Mouse (Mus musculus): Measurements from ENCODE around the gene Dlgap1. TPM values are rescaled to one million over a fixed set of nuclear protein-coding genes. Genes with fewer than 3 reads are reported as not detected.
"Not testable (repeated sequence)": the region's sequence is repeated elsewhere in the genome, so short reads cannot be mapped to it uniquely, and the experiment has no call there.

The Dlgap1 gene
- polyA plus RNA-seq, 1 experiment from 2014 or later = 2.0 TPM

- WGBS = 4% methylated on average over 51 of the region's 51 CpGs
- ATAC-seq (ENCODE audit: insufficient read depth, low FRiP score, low read depth) = no peak
- Histone ChIP-seq H3K9ac (peak overlapping the region; percentile 29), H3K27me3 (replicated peaks) (peaks cover 22% of the 10 kb centered on the region), H3K4me2 (peak overlapping the region; percentile 95), H3K4me3 (replicated peaks) (peak overlapping the region; percentile 48), H3K9me3 (no peaks in the 10 kb centered on the region), H3K36me3 (no peaks in the 10 kb centered on the region), H3K27ac (no peak overlapping the region), H3K4me1 (peaks cover 8% of the 10 kb centered on the region)
Measured at GRCm38 (mm10) chr17:70817862-70818451, 849.1 kb downstream of the Dlgap1 start.

DNA sequence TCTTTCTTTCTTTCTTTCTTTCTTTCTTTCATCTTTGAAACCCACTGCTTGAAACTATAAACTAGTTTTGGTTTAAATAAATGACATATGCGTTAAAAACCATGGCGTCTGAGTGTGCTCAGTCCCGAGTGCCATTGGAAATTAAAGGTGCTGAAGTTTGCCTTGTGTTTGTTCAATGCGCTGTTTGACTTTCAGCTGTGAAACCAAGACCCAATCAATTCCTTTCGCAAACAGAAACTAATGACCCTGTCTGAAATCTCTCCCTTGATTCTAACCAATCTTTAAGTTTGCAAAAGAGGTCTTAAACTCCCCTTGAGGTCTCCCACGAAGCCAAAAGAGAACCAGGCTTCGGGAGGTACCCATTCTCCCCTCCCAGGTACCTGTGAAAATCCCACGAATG, 854.2 kb downstream of the Dlgap1 start:
- no peak overlapping the region for H3K9ac ChIP-seq
- ATAC-seq (ENCODE audit: insufficient read depth, low FRiP score, low read depth) = no peak
- peak overlapping the region; percentile 14 for H3K4me3 ChIP-seq (replicated peaks)
- peak overlapping the region; percentile 45 for H3K4me2 ChIP-seq
- peaks cover 3% of the 10 kb centered on the region for H3K4me1 ChIP-seq
- 61% methylated on average over 8 of the region's 8 CpGs for WGBS
- peak overlapping the region; percentile 51; the same call in 1 of the 2 replicates for H3K27ac ChIP-seq
- H3K36me3 ChIP-seq = no peaks in the 10 kb centered on the region
- peaks cover 8% of the 10 kb centered on the region; the same call in 1 of the 2 replicates for H3K27me3 ChIP-seq (replicated peaks)
- no peaks in the 10 kb centered on the region for H3K9me3 ChIP-seq

GRCm38 (mm10) chr17:70826227-70826626, 857.4 kb downstream of the Dlgap1 start:
- H3K4me3 ChIP-seq (replicated peaks) = no peak overlapping the region
- no peak overlapping the region for H3K4me2 ChIP-seq
- H3K9me3 ChIP-seq = no peaks in the 10 kb centered on the region
- WGBS = 82% methylated on average over 12 of the region's 12 CpGs
- H3K27ac ChIP-seq = no peak overlapping the region
- no peaks in the 10 kb centered on the region for H3K27me3 ChIP-seq (replicated peaks)
- H3K36me3 ChIP-seq = no peaks in the 10 kb centered on the region
- H3K9ac ChIP-seq = no peak overlapping the region
- H3K4me1 ChIP-seq = no peaks in the 10 kb centered on the region
- ATAC-seq (ENCODE audit: insufficient read depth, low FRiP score, low read depth) = no peak

- not testable (repeated sequence) for H3K27ac ChIP-seq; H3K36me3 ChIP-seq; H3K27me3 ChIP-seq (replicated peaks); H3K9me3 ChIP-seq; H3K9ac ChIP-seq; H3K4me3 ChIP-seq (replicated peaks); H3K4me2 ChIP-seq; H3K4me1 ChIP-seq
- 0 out of 2 replicates have a peak, but pooled peaks have one; percentile 24 for ATAC-seq (ENCODE audit: insufficient read depth, low FRiP score, low read depth)
- 62% methylated on average over 11 of the region's 11 CpGs for WGBS
Measured at GRCm38 (mm10) chr17:70827463-70828179, 858.7 kb downstream of the Dlgap1 start.

- H3K4me2 ChIP-seq = no peak overlapping the region
- H3K9me3 ChIP-seq = no peaks in the 10 kb centered on the region
- 0 out of 2 replicates have a peak, but pooled peaks cover 4% of the 10 kb centered on the region for H3K36me3 ChIP-seq
- no peak overlapping the region for H3K9ac ChIP-seq
- H3K4me3 ChIP-seq (replicated peaks) = no peak overlapping the region
- H3K27me3 ChIP-seq (replicated peaks) = no peaks in the 10 kb centered on the region
- no peak for ATAC-seq (ENCODE audit: insufficient read depth, low FRiP score, low read depth)
- no peaks in the 10 kb centered on the region for H3K4me1 ChIP-seq
- 84% methylated on average over 4 of the region's 4 CpGs for WGBS
- no peak overlapping the region for H3K27ac ChIP-seq
Measured at GRCm38 (mm10) chr17:70828180-70828528, 859.3 kb downstream of the Dlgap1 start.

DNA sequence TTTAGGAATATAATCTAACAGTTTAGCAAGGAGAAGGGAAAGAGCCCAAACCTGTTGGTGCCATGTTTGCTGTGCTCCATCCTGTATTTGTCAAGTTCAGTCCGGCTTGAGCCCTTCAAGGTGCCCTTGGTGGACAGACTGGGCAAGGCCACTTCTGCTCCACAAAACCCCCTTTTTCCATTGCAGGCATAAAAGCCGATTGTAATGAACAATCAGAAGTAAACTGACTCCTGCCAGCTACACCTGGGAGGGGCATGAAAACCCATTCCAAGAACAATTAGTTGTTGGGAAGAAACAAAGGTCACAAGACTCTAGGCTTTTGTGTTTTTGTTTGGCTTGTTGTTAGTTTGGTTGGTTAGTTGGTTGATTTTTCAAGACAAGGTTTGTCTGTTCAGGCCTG, 859.7 kb downstream of the Dlgap1 start:
- Histone ChIP-seq H3K4me1 (no peaks in the 10 kb centered on the region), H3K27ac (no peak overlapping the region), H3K36me3 (0 out of 2 replicates have a peak, but pooled peaks cover 4% of the 10 kb centered on the region), H3K27me3 (replicated peaks) (no peaks in the 10 kb centered on the region), H3K9ac (no peak overlapping the region), H3K4me2 (no peak overlapping the region), H3K9me3 (no peaks in the 10 kb centered on the region), H3K4me3 (replicated peaks) (no peak overlapping the region)
- ATAC-seq (ENCODE audit: insufficient read depth, low FRiP score, low read depth) = no peak
- WGBS = 79% methylated on average over 2 of the region's 2 CpGs

- 79% methylated on average over 6 of the region's 6 CpGs for WGBS
- Histone ChIP-seq H3K4me2 (no peak overlapping the region), H3K4me3 (replicated peaks) (no peak overlapping the region), H3K4me1 (no peaks in the 10 kb centered on the region), H3K9me3 (no peaks in the 10 kb centered on the region), H3K27me3 (replicated peaks) (no peaks in the 10 kb centered on the region), H3K27ac (no peak overlapping the region), H3K9ac (no peak overlapping the region), H3K36me3 (0 out of 2 replicates have a peak, but pooled peaks cover 4% of the 10 kb centered on the region)
- no peak for ATAC-seq (ENCODE audit: insufficient read depth, low FRiP score, low read depth)
Measured at GRCm38 (mm10) chr17:70829217-70829616, 860.3 kb downstream of the Dlgap1 start.

GRCm38 (mm10) chr17:70829943-70830715, 861.3 kb downstream of the Dlgap1 start:
- H3K27me3 ChIP-seq (replicated peaks) = no peaks in the 10 kb centered on the region
- no peaks in the 10 kb centered on the region for H3K4me1 ChIP-seq
- H3K9ac ChIP-seq = no peak overlapping the region
- H3K4me2 ChIP-seq = no peak overlapping the region
- no peaks in the 10 kb centered on the region for H3K9me3 ChIP-seq
- H3K4me3 ChIP-seq (replicated peaks) = no peak overlapping the region
- 76% methylated on average over 23 of the region's 23 CpGs for WGBS
- ATAC-seq (ENCODE audit: insufficient read depth, low FRiP score, low read depth) = no peak
- H3K36me3 ChIP-seq = 0 out of 2 replicates have a peak, but pooled peaks cover 4% of the 10 kb centered on the region
- no peak overlapping the region for H3K27ac ChIP-seq

- H3K27ac ChIP-seq = no peak overlapping the region
- 53% methylated on average over 4 of the region's 4 CpGs for WGBS
Measured at GRCm38 (mm10) chr17:70831591-70831990, 862.7 kb downstream of the Dlgap1 start.

GRCm38 (mm10) chr17:70832544-70832943, 863.7 kb downstream of the Dlgap1 start:
- 83% methylated on average over 9 of the region's 9 CpGs for WGBS

More at GRCm38 (mm10) chr17:70831591-70831990, 862.7 kb downstream of the Dlgap1 start:
- H3K27me3 ChIP-seq (replicated peaks) = no peaks in the 10 kb centered on the region
- no peak overlapping the region for H3K4me2 ChIP-seq
- no peaks in the 10 kb centered on the region for H3K9me3 ChIP-seq
- no peak for ATAC-seq (ENCODE audit: insufficient read depth, low FRiP score, low read depth)
- no peaks in the 10 kb centered on the region; the same call in 1 of the 2 replicates for H3K4me1 ChIP-seq
- H3K36me3 ChIP-seq = 0 out of 2 replicates have a peak, but pooled peaks cover 4% of the 10 kb centered on the region
- H3K9ac ChIP-seq = no peak overlapping the region
- no peak overlapping the region for H3K4me3 ChIP-seq (replicated peaks)

GRCm38 (mm10) chr17:70834430-70834965, 865.6 kb downstream of the Dlgap1 start:
- Histone ChIP-seq H3K9me3 (no peaks in the 10 kb centered on the region), H3K4me2 (peak overlapping the region; percentile 70), H3K4me1 (no peaks in the 10 kb centered on the region; the same call in 1 of the 2 replicates), H3K36me3 (peaks cover 10% of the 10 kb centered on the region; the same call in 1 of the 2 replicates), H3K9ac (no peak overlapping the region), H3K4me3 (replicated peaks) (peak overlapping the region; percentile 37), H3K27me3 (replicated peaks) (no peaks in the 10 kb centered on the region), H3K27ac (peak overlapping the region; percentile 38; the same call in 1 of the 2 replicates)
- 1% methylated on average over 29 of the region's 29 CpGs for WGBS
- ATAC-seq (ENCODE audit: insufficient read depth, low FRiP score, low read depth) = peak; percentile 50

More at GRCm38 (mm10) chr17:70832544-70832943, 863.7 kb downstream of the Dlgap1 start:
- H3K9ac ChIP-seq = no peak overlapping the region
- no peaks in the 10 kb centered on the region for H3K9me3 ChIP-seq
- H3K27ac ChIP-seq = no peak overlapping the region
- H3K36me3 ChIP-seq = 0 out of 2 replicates have a peak, but pooled peaks cover 4% of the 10 kb centered on the region
- H3K27me3 ChIP-seq (replicated peaks) = no peaks in the 10 kb centered on the region
- no peak overlapping the region for H3K4me2 ChIP-seq
- ATAC-seq (ENCODE audit: insufficient read depth, low FRiP score, low read depth) = no peak
- no peaks in the 10 kb centered on the region; the same call in 1 of the 2 replicates for H3K4me1 ChIP-seq
- H3K4me3 ChIP-seq (replicated peaks) = no peak overlapping the region

All from stomach, embryonic 15.5 days (tissue).